Mouse (Mus musculus): ENCODE measurements around the gene Zbtb16. TPM values are rescaled to one million over a fixed set of nuclear protein-coding genes. Genes with fewer than 3 reads are reported as not detected.

Gene Zbtb16
- total RNA-seq, 2 experiments from 2014 or later: 28.0 to 83.4 TPM

- DNase-seq: no peak
These were observed 91.6 kb downstream of the Zbtb16 start for GRCm38 (mm10) chr9:48744451-48744850.

GRCm38 (mm10) chr9:48743338-48744285, 92.4 kb downstream of the Zbtb16 start:
- DNase-seq: no peak

DNA sequence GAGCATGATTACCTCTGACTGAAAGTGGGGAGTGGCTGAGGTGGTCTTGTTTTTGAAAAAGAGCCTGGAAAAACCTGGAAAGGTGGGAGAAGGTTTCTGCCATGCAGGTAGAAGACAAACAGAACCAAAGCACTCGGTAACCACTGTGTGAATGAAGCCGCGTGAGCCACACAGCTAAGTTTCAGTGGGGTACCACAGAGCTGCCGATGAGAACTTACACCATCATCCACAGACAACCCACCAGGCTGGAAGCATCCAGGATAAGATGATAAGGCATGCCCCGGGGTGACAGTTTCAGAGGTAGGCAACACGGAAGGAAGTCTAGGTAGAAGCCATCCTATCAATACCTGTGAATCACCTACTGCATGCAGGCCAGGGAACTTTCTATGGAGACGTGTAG, 93.9 kb downstream of the Zbtb16 start:
- no peak for DNase-seq

- no peak for DNase-seq
These were observed 94.5 kb downstream of the Zbtb16 start for GRCm38 (mm10) chr9:48741433-48742077.

GRCm38 (mm10) chr9:48740732-48741255, 95.2 kb downstream of the Zbtb16 start:
- DNase-seq: no peak

DNA sequence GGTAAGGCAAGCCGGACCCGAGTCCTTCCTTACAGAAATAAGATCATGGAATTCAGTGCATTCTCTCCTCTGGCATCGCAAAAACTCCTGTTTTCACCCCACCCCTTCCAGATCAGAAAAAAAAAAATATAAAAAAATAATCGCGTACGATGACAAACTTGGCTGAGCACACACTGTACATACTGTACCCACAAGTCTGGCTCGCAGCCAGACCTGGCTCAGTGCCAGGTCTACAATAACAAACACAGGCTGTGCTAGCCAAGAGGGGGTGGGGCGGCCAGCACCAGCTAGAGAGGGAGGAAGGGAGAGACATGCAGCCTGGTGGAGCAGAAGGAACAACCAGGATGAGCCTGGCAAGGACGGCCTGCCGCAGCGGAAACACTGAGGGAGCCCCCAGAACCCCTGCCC, 95.9 kb downstream of the Zbtb16 start:
- DNase-seq: peak; percentile 97

- no peak for DNase-seq
These were observed 97.1 kb downstream of the Zbtb16 start for GRCm38 (mm10) chr9:48738795-48739476.

DNA sequence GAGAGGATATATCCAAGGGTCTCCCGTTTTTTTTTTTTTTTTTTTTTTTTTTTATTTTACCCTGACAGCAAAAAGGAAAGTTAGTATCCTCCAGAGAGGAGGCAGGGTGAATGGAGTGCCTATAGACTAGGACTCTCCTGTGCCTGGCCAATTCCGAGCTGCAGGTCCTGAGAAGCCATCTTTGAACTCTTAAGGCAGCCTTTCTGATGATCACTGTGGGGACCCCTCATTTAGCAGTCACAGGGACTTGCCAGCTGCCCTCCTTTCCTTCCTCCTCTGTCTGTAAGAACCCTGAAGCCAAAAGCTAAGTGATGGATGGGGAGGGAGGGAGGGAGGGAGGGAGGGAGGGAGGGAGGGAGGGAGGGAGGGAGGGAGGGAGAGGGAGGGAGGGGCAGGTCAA, 98.1 kb downstream of the Zbtb16 start:
- DNase-seq: no peak

GRCm38 (mm10) chr9:48737210-48737850, 98.7 kb downstream of the Zbtb16 start:
- DNase-seq: peak; percentile 90

DNA sequence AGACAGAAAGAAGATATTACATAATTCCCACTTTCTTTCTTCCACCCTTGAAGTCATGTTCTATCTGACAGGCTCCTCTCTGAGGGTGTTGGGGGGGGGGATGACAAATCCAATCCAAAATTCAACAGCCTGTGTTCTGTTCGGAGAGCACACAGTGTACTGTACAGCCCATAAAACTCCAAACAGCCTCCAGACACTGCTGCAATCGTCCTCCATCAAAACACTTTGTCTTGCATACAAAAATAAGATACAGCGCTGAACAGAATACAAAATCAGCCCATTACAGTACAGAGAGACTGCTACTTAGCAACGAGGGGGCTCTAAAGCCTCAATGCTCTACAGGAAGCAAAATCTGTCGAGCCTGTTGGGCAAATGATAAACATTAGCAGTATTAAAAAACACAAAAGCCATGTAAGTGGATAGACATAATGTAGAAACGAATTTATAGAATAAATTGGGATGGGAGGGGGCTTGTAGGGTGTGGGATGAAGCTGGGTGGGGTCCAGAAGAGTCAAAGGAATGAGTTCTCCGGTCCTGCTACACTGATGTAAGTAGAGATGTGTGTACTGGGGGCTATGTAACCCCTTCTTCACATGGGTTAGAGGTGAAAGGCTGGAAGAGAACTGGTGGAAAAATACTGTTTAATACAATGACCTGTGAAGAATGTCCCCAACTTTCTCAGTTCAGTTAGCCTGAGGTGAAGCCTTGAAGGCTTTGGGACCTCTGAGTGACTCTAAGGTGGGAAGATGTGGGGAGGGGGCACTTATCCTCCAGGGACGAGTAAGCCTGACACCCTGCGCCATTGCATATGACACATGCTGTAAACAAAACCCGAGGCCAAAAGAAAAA, 99.4 kb downstream of the Zbtb16 start:
- DNase-seq: no peak

- no peak for DNase-seq
These were observed 100.3 kb downstream of the Zbtb16 start for GRCm38 (mm10) chr9:48735466-48736312.

DNA sequence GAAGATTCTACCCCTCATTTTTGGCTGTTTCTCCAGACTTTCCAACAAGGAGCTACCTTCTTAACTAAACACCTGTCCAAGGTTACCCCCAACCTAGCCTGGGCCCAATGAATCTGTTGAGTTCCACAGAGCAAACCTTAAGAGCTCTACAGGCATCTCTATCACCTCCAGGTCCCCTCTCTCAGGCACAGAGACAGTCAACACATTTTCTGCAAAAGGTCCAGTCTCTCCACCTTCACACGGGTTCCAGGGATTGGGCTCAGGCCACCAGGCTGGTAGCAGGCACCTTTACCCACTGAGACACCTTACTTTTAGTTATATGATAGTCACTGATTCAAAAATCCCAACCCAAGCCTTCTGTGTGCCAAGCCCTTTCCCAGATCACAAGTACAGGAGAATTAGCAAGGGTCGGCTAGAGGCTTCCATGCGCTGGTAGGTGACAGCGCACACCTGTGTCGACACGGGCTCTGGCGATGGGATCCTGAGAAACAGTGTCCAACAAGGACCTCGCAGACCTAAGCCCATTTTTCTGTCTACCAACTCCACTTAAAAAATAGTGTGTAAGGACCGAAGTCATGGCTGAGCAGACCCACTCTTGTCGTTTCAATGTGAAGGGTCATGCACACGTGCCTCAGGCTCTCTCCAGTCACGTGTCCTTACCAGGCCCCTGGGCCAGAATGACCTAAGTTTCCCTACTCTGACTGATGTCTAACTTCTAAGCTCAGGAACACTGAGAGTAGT, 101.1 kb downstream of the Zbtb16 start:
- DNase-seq: no peak

- no peak for DNase-seq
These were observed 102.0 kb downstream of the Zbtb16 start for GRCm38 (mm10) chr9:48733817-48734544.

DNA sequence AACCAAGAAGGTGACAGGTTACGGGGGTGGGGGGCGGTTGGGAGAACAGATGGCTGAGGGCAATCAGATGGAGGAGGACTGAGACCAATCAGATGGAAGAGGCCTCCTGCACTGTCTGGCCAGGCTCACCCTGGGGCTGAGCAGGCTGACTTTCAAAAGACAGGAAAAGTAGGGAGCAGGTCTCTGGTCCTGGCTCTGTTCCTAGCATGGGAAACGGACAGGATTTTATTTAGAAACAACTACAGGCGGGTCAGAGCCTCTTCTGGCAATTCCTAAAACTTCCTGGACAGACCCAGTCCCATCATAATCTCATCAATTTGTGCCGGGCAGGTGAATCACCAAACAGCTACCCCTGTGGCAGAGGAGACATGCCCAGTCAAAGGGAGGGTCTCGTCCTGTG, 102.9 kb downstream of the Zbtb16 start:
- DNase-seq: no peak

DNA sequence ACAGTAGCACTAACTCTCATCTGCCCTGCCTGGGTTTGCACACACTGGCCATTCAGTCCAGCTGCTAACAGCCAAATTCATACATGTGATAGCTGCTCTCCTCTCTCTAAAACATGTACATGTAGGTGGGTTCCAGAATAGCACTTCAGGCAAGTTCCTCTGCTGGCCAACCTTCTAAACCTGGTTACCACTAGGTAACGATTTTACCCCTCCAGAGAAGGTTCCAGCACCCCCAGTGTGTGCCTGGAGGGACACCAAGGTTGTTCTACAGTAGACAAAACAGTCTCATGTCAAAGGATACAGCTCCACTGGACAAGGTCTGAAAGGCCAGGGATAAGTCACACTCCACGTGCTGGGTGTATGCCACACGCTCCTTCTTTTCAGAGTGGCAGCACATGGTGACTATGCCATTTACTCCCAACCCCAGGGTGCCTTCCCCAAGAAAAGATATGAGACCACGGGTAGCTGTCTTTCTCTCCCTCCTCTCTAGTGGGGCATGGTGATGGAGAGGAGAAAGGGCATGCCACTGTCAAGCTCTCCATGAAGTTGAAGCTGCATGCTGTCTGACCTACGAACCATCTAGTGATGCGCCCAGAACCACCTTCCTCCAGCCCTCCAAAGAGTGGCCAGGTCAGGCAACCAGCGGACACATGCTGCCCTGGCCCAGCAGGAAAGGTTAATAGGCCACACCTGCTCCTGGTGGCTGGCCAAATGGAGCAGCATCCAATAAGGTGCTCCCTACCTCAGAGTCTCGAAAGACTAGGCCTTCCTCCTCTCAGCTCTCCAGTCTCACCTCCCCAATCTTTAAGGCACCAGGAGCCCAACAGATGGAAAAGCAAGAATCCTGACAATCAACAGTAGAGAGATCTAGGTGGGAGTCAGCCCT, 104.1 kb downstream of the Zbtb16 start:
- no peak for DNase-seq

DNA sequence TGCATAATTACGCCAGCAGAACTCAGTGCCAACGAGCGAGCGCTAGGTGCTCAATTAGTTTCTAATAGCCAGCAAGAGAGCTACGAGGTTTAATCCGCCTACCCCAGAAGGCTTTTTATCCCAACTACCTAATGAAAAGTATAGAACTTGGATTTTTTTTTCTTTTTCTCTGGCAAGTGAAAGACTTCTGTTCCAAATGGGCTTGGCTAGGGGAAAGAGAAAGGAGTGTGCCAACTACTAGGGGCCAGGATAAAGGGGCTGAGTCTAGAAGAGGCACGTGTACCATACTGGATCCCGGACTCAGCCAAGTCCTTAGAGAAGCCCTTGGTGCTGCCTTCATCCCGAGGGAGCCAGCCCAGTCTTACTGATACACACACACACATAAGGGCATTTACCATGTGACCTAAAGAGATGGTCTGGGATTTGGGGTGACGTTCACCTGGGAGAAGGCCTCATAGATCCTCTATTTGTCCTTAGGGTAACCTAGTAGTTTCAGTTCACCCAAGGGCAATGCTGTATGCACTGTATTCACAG, 105.5 kb downstream of the Zbtb16 start:
- DNase-seq: no peak

DNA sequence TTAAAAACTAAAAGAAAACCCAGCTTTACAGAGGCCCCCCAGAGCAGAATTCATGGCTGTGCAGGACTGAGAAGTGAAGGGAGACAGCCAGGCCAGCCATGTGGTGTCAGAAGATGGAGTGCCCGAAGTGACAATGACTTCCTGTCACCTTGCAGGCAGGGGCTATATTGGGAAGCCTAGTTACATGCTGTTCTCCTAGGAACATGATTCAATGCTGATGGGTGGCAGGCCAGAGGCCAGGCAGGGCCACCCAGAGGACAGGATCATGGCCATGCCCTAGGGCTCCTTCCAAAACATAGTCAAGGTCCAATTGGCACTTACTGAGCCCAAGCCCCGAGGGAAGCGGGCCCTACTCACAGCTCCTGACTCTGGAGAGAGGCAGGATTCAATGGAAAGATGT, 106.6 kb downstream of the Zbtb16 start:
- DNase-seq: peak; percentile 75
